Mouse (Mus musculus) forebrain, embryonic 13.5 days (tissue): ENCODE data around the gene Tmem221. TPM values are rescaled to one million over a fixed set of nuclear protein-coding genes. Genes with fewer than 3 reads are reported as not detected.
"Not testable (repeated sequence)": the region's sequence is repeated elsewhere in the genome, so short reads cannot be mapped to it uniquely, and the experiment has no call there.

ENCODE experiments used
- ATAC-seq: fragments of 200-750 bp; cut with Nextera tagmentation; 2 replicates; pipeline ENCODE4 v1.8.0; 2017
- H3K27ac ChIP-seq: fragments of 300-500 bp; sonication (generic); 2 replicates; pipeline ENCODE4 v1.5.1; 2015; ENCODE audit warnings: inconsistent platforms, mild to moderate bottlenecking, moderate library complexity
- H3K27me3 ChIP-seq: fragments of 300-500 bp; sonication (generic); 2 replicates; pipeline ENCODE4 v1.6.1; 2015; ENCODE audit warnings: mild to moderate bottlenecking, inconsistent platforms
- H3K36me3 ChIP-seq: fragments of 300-500 bp; sonication (generic); 2 replicates; pipeline ENCODE4 v1.6.1; 2015; ENCODE audit warnings: mild to moderate bottlenecking, inconsistent platforms; ENCODE audit not compliant: poor library complexity, severe bottlenecking
- H3K4me1 ChIP-seq: fragments of 300-500 bp; sonication (generic); 2 replicates; pipeline ENCODE4 v1.6.1; 2015; ENCODE audit warnings: inconsistent platforms
- H3K4me2 ChIP-seq: fragments of 300-500 bp; sonication (generic); 2 replicates; pipeline ENCODE4 v1.6.1; 2015; ENCODE audit warnings: inconsistent platforms, mild to moderate bottlenecking, moderate library complexity
- H3K4me3 ChIP-seq: fragments of 300-500 bp; sonication (generic); 2 replicates; pipeline ENCODE4 v1.5.1; 2015; ENCODE audit warnings: mild to moderate bottlenecking, inconsistent platforms
- H3K9ac ChIP-seq: fragments of 300-500 bp; sonication (generic); 2 replicates; pipeline ENCODE4 v1.6.1; 2015; ENCODE audit warnings: mild to moderate bottlenecking, inconsistent platforms
- H3K9me3 ChIP-seq: fragments of 300-500 bp; sonication (generic); replicated peaks from 2 replicates; pipeline ENCODE4 v1.6.1; 2016; ENCODE audit warnings: inconsistent platforms
- WGBS: fragments of 180-500 bp; shearing (Covaris S2); methylation state at CpG from one replicate; pipeline ENCODE4 v1.1.7; 2015; 5-methylcytosine and 5-hydroxymethylcytosine counted together
- polyA plus RNA-seq: library from polyadenylated mRNA; unstranded; fragments of >200 nt; fragmentation: Nextera tagmentation; extraction: Ambion mirVana; gene quantifications from 2 replicates; pipeline ENCODE4 v1.2.1, GENCODE M21; 2015

Gene Tmem221
- polyA plus RNA-seq, 1 experiment from 2014 or later = not detected

GRCm38 (mm10) chr8:71537028-71537867, 21.4 kb downstream of the Tmem221 start, which contains the start of gene Bst2:
TSS of gene Bst2 (minus strand) at chr8:71537456.
- Histone ChIP-seq H3K9ac (no peak within 1 kb of the TSS), H3K4me1 (peaks cover 5% of the 10 kb centered on the region; the same call in 1 of the 2 replicates), H3K4me3 (peak within 1 kb of the TSS; percentile 24), H3K4me2 (peak within 1 kb of the TSS; percentile 55), H3K27me3 (peaks cover 37% of the 10 kb centered on the region), H3K9me3 (no peaks in the 10 kb centered on the region), H3K36me3 (no peaks in the 10 kb centered on the region), H3K27ac (no peak within 1 kb of the TSS)
- 3% methylated on average over 37 of the region's 37 CpGs for WGBS
- no peak for ATAC-seq

- Histone ChIP-seq H3K27ac (no peak overlapping the region), H3K27me3 (peaks cover 37% of the 10 kb centered on the region), H3K4me3 (no peak overlapping the region), H3K9ac (no peak overlapping the region), H3K9me3 (no peaks in the 10 kb centered on the region), H3K4me1 (peaks cover 5% of the 10 kb centered on the region; the same call in 1 of the 2 replicates), H3K36me3 (no peaks in the 10 kb centered on the region), H3K4me2 (no peak overlapping the region)
- ATAC-seq = no peak
- WGBS = 72% methylated on average over 5 of the region's 5 CpGs
Measured at GRCm38 (mm10) chr8:71535663-71536062, 23.0 kb downstream of the Tmem221 start.

- peaks cover 5% of the 10 kb centered on the region; the same call in 1 of the 2 replicates for H3K4me1 ChIP-seq
- H3K9ac ChIP-seq = no peak overlapping the region
- WGBS = 35% methylated on average over 3 of the region's 3 CpGs
- H3K4me3 ChIP-seq = no peak overlapping the region
- no peak overlapping the region for H3K27ac ChIP-seq
- H3K9me3 ChIP-seq = no peaks in the 10 kb centered on the region
- peaks cover 33% of the 10 kb centered on the region for H3K27me3 ChIP-seq
- H3K36me3 ChIP-seq = no peaks in the 10 kb centered on the region
- no peak overlapping the region for H3K4me2 ChIP-seq
- ATAC-seq = no peak
Measured at GRCm38 (mm10) chr8:71534263-71534810, 24.3 kb downstream of the Tmem221 start.

GRCm38 (mm10) chr8:71530735-71531467, 27.8 kb downstream of the Tmem221 start:
- H3K9ac ChIP-seq, H3K4me1 ChIP-seq, H3K27ac ChIP-seq, H3K4me3 ChIP-seq, H3K4me2 ChIP-seq, H3K9me3 ChIP-seq, ATAC-seq, H3K36me3 ChIP-seq: not testable (repeated sequence)
- WGBS = 75% methylated on average over 7 of the region's 12 CpGs
- H3K27me3 ChIP-seq = peaks cover 29% of the 10 kb centered on the region

GRCm38 (mm10) chr8:71528362-71529073, 30.2 kb downstream of the Tmem221 start:
- no peak overlapping the region for H3K4me3 ChIP-seq
- H3K4me1 ChIP-seq = peaks cover 12% of the 10 kb centered on the region
- no peaks in the 10 kb centered on the region for H3K9me3 ChIP-seq
- WGBS = 86% methylated on average over 11 of the region's 11 CpGs
- no peak overlapping the region for H3K4me2 ChIP-seq
- H3K27ac ChIP-seq = no peak overlapping the region
- H3K36me3 ChIP-seq = no peaks in the 10 kb centered on the region
- H3K9ac ChIP-seq = no peak overlapping the region
- H3K27me3 ChIP-seq = peaks cover 48% of the 10 kb centered on the region
- no peak for ATAC-seq

- Histone ChIP-seq H3K9me3 (no peaks in the 10 kb centered on the region), H3K9ac (peak overlapping the region; percentile 3; the same call in 1 of the 2 replicates), H3K4me1 (peaks cover 12% of the 10 kb centered on the region), H3K4me2 (no peak overlapping the region), H3K27me3 (peaks cover 59% of the 10 kb centered on the region), H3K4me3 (no peak overlapping the region), H3K27ac (no peak overlapping the region), H3K36me3 (no peaks in the 10 kb centered on the region)
- no peak; the same call in 1 of the 2 replicates for ATAC-seq
- 39% methylated on average over 3 of the region's 3 CpGs for WGBS
Measured at GRCm38 (mm10) chr8:71527162-71527870, 31.4 kb downstream of the Tmem221 start.

GRCm38 (mm10) chr8:71526272-71526671, 32.4 kb downstream of the Tmem221 start:
- Histone ChIP-seq H3K4me3 (no peak overlapping the region), H3K9me3 (no peaks in the 10 kb centered on the region), H3K9ac (peak overlapping the region; percentile 3; the same call in 1 of the 2 replicates), H3K27me3 (peaks cover 61% of the 10 kb centered on the region), H3K36me3 (no peaks in the 10 kb centered on the region), H3K27ac (no peak overlapping the region), H3K4me2 (no peak overlapping the region), H3K4me1 (peaks cover 12% of the 10 kb centered on the region)
- ATAC-seq = no peak
- under 1% methylated on average over 6 of the region's 6 CpGs for WGBS

- no peak for ATAC-seq
Measured at GRCm38 (mm10) chr8:71525226-71526050, 33.2 kb downstream of the Tmem221 start, which contains the start of gene Ccdc194. TSS of gene Ccdc194 (minus strand) at chr8:71525711.

GRCm38 (mm10) chr8:71521634-71522033, 37.0 kb downstream of the Tmem221 start:
- 2% methylated on average over 17 of the region's 17 CpGs for WGBS
- Histone ChIP-seq H3K36me3 (no peaks in the 10 kb centered on the region), H3K4me1 (peaks cover 10% of the 10 kb centered on the region), H3K9me3 (no peaks in the 10 kb centered on the region), H3K27me3 (peaks cover 48% of the 10 kb centered on the region), H3K4me3 (no peak overlapping the region), H3K4me2 (no peak overlapping the region), H3K27ac (no peak overlapping the region), H3K9ac (no peak overlapping the region)
- ATAC-seq = peak; percentile 81

More at GRCm38 (mm10) chr8:71525226-71526050, 33.2 kb downstream of the Tmem221 start, which contains the start of gene Ccdc194:
- H3K9me3 ChIP-seq = no peaks in the 10 kb centered on the region
- H3K4me1 ChIP-seq = peaks cover 12% of the 10 kb centered on the region
- H3K9ac ChIP-seq = peak within 1 kb of the TSS; percentile 43; the same call in 1 of the 2 replicates
- H3K27me3 ChIP-seq = peaks cover 65% of the 10 kb centered on the region
- H3K36me3 ChIP-seq = no peaks in the 10 kb centered on the region
- 0 out of 2 replicates have a peak within 1 kb of the TSS, but pooled peaks have one; percentile 2 for H3K4me3 ChIP-seq
- WGBS = 5% methylated on average over 46 of the region's 46 CpGs
- no peak within 1 kb of the TSS; the same call in 1 of the 2 replicates for H3K4me2 ChIP-seq
- H3K27ac ChIP-seq = no peak within 1 kb of the TSS

- ATAC-seq = peak; percentile 44; the same call in 1 of the 2 replicates
- H3K36me3 ChIP-seq, H3K4me2 ChIP-seq, H3K27ac ChIP-seq, H3K4me3 ChIP-seq, H3K9me3 ChIP-seq, H3K4me1 ChIP-seq, H3K9ac ChIP-seq: not testable (repeated sequence)
- 39% methylated on average over 9 of the region's 10 CpGs for WGBS
- peaks cover 24% of the 10 kb centered on the region for H3K27me3 ChIP-seq
Measured at GRCm38 (mm10) chr8:71519037-71519825, 39.4 kb downstream of the Tmem221 start.
